Mouse (Mus musculus) duodenum, adult 2 months (tissue): Measurements from ENCODE around the gene Spef1. TPM values are rescaled to one million over a fixed set of nuclear protein-coding genes. Genes with fewer than 3 reads are reported as not detected.

ENCODE experiments used
- polyA plus RNA-seq: library from polyadenylated mRNA; depleted of rRNA; stranded (reverse); fragments of >200 nt; gene quantifications from 2 replicates; pipeline ENCODE4 v1.2.3, GENCODE M21; 2012; ENCODE audit warnings: low replicate concordance; rRNA removed

Spef1 gene
- polyA plus RNA-seq: 9.3 and 10.6 TPM in 2 replicates

GRCm38 (mm10) chr2:131186771-131187601, at the start of gene Spef1, which contains the start of gene Cdc25b:
Spef1 (minus strand) TSS chr2:131187282.
Cdc25b (plus strand) TSS chr2:131186949.

DNA sequence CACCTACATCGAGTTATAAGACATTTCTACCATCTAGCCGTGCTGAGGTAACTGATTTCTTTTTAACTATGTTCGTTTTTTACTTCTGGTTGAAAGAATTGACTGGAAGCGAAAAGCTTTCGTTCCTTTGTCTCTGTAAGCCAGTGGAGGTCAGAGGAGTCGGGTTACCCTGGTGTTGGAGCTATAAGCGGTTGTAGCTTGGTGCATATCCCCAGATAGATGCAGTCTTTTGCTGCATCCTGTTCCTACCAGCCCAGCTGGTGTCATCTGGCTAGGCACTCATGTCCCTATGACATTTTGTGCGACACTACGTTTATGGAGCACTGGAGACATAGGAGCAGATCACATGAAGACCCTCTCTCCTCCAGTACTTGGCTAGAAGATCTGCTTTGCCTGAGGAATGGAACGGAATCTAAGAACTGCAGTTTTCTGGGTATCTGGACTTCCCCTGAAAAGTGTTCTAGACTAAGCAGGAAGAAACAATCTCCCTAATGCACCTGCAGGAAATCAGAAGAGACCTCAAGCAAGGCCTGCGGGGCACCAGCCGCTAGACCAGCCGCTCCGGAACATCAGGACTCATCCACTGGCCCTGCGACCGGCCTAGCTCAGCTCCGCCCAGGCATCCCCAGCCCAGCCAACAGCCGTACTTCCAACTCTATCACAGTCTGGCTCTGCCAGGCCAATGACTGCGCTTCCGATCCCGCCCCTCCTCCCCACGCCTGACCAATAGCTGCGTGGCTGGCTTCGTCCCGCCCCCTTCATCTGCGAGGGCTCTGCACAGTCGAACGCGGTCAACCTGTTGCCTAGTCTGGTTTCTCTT, 46.4 kb upstream of the Spef1 start, which contains the start of gene Mavs:
Gene Mavs, plus strand, starts transcription at position 757 of the 820 bp plus-strand sequence.

DNA sequence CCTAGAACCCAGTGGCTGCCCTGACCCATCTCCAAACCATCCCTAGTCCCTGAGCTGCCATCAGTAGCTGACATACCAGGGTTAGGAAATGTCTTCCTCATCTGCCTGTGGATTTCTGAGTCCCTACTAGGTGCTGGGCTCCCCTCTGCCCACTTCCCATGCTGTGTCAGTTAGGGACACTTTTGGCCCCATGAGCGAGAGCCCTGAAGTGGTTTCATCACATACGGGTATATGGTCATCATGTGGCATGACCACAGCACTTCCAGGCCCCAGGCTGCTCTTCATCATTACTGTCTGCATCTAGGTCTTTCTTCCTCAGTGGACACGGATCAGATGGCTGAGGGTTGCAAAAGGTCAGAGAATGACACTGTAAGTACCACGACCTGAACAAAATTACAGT, 19.7 kb upstream of the Spef1 start, which contains the start of gene Ap5s1:
Gene Ap5s1, plus strand, starts transcription at position 301 of the 400 bp plus-strand sequence.

DNA sequence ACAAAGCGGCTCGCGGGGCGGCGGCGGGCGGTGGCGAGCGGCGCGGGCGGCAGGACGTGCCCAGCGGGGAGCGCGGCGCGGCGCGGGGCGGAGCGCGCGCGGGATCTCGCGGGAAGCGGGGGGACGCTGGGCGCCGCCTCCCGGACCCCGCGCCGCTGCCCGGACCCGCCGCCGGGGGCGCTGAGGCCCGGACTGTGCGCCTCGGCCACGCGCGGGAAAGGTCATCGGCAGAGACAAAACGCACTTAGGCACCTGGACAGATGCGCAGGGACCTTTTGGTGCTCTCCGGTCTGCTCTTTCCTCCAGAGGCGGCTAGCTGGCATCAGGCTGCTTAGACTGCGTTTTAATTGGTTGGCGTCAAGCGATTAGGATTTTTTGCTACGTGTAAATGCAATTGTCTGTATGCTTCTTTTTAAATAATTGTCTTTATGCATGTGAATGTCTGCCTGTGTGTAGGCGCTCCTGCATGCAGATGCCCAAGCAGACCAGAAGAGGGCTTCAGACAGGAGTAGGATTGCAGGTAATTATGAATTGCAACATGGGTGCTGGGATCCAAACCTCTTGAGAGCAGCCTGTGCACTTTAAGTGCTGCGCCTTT, 7.0 kb downstream of the Spef1 start, which contains the start of gene Cenpb:
Gene Cenpb, minus strand, starts transcription at position 78 of the 598 bp plus-strand sequence.

DNA sequence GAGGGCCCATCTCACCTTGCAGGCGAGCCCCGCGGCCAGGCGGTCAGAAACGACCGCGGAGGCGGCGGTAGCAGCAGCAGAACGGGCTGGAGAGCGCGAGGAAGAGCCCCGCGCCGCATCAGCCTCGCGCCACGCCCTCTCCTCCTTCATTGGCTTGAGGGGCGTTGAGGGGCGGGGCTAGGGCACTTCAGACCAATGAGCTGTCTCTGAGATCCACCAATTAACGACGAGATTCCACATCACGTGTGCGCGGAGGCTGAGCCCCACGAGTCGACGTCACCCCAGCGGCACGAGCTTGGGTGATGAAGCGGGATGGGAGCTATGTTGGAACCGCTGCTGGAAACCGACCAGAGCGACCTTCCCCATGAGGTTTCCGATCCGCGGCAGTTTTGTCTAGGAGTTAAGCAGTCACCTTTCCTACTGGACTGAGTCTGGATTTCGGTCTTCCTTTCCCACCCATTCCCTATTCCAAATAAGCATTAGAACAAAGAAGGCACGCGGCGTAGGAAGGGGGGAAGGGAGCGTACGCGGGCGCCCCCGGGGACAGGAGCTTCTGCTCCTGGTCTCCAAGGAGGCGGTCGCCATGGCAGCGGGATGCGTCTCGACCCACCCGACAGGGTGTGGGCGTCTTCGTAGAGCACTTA, 27.0 kb downstream of the Spef1 start, which contains the start of gene 1700037H04Rik:
Gene 1700037H04Rik, minus strand, starts transcription at position 144 of the 644 bp plus-strand sequence.

DNA sequence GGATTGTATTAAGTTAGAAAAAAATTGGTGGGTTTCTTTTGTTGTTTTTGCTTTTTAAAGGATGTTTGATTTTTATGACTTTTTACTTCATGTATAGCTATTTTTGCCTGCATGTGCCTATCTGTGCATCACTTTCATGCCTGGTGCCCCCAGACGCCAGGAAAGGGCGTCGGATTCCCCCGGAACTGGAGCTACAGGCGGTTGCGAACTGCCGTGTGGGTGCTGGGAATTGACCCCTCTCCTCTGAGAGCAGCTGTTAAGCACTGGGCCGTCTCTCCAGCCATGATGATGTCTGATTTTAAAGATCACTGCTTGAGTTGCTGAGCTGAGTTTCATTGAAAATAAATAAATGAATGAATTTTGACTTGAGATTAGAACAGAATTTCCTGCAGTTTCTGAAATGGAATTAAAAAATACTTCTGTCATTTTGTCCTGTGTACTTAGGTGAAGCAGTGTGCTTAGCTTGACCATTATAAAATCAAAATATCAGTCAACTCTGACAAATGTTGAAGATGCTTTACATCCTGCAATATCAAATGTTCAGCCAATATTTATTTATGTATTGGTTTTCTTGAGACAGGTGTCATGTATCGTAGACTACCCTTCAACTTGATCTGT, 54.0 kb downstream of the Spef1 start, which contains the start of gene Gm11037:
Gene Gm11037, plus strand, starts transcription at position 568 of the 618 bp plus-strand sequence.

DNA sequence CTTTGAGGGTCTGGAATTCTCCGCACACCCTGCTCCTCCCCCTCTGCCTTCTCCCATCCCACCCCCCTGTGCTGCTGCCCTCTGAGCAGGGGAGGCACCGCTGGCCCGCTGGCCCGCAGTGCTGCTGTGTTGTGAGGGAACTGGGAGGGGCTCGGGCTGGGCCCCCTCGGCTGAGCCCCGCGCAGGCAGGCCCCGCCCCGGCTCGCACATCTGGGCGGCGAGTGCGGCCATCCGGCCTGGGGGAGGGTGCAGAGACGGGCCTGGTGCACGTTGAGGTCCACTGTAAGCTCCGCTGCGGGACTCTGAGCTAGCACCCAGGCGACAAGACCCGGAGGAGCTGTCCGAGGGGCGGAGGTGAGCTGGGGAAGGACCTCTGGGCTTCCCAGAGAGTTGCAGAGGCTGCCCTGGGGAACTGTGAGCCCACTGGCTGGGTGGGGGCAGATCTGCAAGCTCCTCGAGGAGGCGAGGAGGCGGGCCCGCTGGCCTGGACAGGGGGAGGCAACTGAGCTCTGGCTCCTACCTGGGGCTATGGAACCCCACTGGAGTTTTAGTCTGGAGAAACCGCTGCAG, 59.8 kb downstream of the Spef1 start, which contains the start of gene Hspa12b:
Gene Hspa12b, plus strand, starts transcription at position 120 of the 570 bp plus-strand sequence.

Other genes with a start within 250 kb of the Spef1 start
- 20.6 and 32.7 TPM in 2 replicates for gene Gfra4, start 144.2 kb downstream of the Spef1 start, polyA plus RNA-seq
- gene Adam33, start 123.5 kb downstream of the Spef1 start, polyA plus RNA-seq: 11.9 and 25.9 TPM in 2 replicates
- gene Siglec1, start 100.5 kb downstream of the Spef1 start, polyA plus RNA-seq: 1.0 and 2.0 TPM in 2 replicates
- gene Hspa12b, start 60.0 kb downstream of the Spef1 start, polyA plus RNA-seq: 2.6 and 2.9 TPM in 2 replicates
- gene Gm11037, start 53.8 kb downstream of the Spef1 start, polyA plus RNA-seq: not detected in 2 replicates
- 69.0 and 100 TPM in 2 replicates for gene 1700037H04Rik, start 27.2 kb downstream of the Spef1 start, polyA plus RNA-seq
- 94.1 and 105 TPM in 2 replicates for gene Cenpb, start 7.2 kb downstream of the Spef1 start, polyA plus RNA-seq
- gene Cdc25b, start 333 bp downstream of the Spef1 start, polyA plus RNA-seq: 18.4 and 26.6 TPM in 2 replicates
- 75.0 and 170 TPM in 2 replicates for gene Ap5s1, start 19.8 kb upstream of the Spef1 start, polyA plus RNA-seq
- 58.0 and 95.8 TPM in 2 replicates for gene Mavs, start 46.8 kb upstream of the Spef1 start, polyA plus RNA-seq
- gene Pank2, start 75.2 kb upstream of the Spef1 start, polyA plus RNA-seq: 4.7 and 9.9 TPM in 2 replicates
- 1.0 and 1.1 TPM in 2 replicates for gene Rnf24, start 165.6 kb upstream of the Spef1 start, polyA plus RNA-seq